Mouse (Mus musculus) cerebellum, adult 9-11 months (tissue): Measurements from ENCODE around the gene Dnajc30.
"Not testable (repeated sequence)": the region's sequence is repeated elsewhere in the genome, so short reads cannot be mapped to it uniquely, and the experiment has no call there.

ENCODE experiments used
- DNase-seq: peaks from one replicate; pipeline ENCODE4 v3.0.0; 2022

The Dnajc30 gene

GRCm38 (mm10) chr5:135063629-135064381 is at the start of gene Dnajc30:
Dnajc30 (plus strand) TSS chr5:135064202.
- DNase-seq = peak; percentile 98

GRCm38 (mm10) chr5:135015497-135015896 is 48.5 kb upstream of the Dnajc30 start:
- DNase-seq = peak; percentile 82

GRCm38 (mm10) chr5:135016224-135016759 is 47.7 kb upstream of the Dnajc30 start:
- no peak for DNase-seq

GRCm38 (mm10) chr5:135021814-135022213 is 42.2 kb upstream of the Dnajc30 start:
- DNase-seq = peak; percentile 92

GRCm38 (mm10) chr5:135023344-135024173 is 40.4 kb upstream of the Dnajc30 start, which contains the start of gene Stx1a:
Stx1a (plus strand) TSS chr5:135023482.
- DNase-seq = peak; percentile 63

DNA sequence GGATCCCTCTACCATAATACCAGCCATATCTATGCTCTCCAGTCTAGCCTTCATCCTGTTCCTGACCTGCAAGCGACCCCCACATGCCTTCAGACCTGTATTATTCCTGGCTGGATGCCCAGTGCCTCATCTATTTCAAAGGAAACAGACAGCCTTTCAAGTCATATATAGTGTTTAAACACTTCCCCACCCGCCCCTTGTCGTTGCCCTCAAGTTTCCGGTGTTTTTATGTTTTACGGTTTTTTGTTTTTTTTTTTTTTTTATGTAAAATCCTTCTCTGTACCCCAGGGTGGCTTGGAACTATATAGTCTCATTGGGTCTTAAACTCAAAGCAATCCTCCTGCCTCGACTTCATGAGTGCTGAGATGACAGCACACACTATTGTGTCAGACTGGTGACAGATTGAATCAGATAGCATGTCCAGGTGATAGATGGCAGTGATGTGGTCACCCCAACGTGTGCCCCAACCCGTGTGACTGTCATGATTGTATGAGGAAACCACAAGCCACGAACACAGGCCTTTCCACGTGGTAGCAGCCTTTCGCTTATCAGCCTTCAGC is 39.3 kb upstream of the Dnajc30 start:
- DNase-seq = no peak

DNA sequence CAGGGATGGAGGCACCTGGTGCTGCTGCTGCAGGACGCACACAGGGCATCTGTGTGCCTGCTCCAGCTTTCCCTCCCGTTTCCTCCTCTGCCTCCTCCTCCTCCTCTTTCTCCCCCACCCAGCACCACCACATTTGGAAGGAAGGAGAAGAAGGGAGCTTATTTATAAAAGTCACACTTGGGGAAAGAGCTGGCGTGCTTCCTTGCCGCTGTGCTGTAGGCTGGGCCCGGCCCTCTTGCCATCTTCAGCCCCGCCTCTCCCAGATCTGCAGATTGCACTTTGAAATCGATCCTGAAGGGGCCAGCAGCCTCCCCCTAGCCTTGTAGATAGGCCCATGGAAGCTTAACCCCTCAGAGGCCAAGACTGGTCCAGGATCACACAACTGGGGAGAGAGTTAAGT is 38.1 kb upstream of the Dnajc30 start:
- DNase-seq = no peak

- peak; percentile 70 for DNase-seq
Measured at GRCm38 (mm10) chr5:135029007-135029854, 34.8 kb upstream of the Dnajc30 start.

DNA sequence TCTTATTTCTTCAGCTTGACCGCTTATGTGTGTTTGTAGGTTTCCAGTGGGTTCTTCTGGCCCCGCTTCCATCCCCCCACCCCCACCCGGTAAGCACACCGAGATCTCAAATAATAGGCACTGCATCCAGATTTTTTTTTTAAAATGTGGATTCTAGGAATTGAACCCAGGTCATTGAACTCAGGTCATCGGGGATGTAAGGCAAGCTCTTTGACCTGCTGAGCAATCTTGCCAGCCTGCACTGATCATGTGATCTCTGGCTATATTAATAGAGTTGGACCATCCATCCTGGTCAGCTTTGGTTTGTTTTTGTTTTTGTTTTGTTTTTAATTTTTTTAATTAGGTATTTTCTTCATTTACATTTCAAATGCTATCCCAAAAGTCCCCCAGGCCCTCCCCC is 31.4 kb upstream of the Dnajc30 start:
- DNase-seq = no peak

- no peak for DNase-seq
Measured at GRCm38 (mm10) chr5:135034593-135034992, 29.4 kb upstream of the Dnajc30 start.

- no peak for DNase-seq
Measured at GRCm38 (mm10) chr5:135035608-135036359, 28.2 kb upstream of the Dnajc30 start.

- DNase-seq = no peak
Measured at GRCm38 (mm10) chr5:135037946-135038345, 26.1 kb upstream of the Dnajc30 start.

DNA sequence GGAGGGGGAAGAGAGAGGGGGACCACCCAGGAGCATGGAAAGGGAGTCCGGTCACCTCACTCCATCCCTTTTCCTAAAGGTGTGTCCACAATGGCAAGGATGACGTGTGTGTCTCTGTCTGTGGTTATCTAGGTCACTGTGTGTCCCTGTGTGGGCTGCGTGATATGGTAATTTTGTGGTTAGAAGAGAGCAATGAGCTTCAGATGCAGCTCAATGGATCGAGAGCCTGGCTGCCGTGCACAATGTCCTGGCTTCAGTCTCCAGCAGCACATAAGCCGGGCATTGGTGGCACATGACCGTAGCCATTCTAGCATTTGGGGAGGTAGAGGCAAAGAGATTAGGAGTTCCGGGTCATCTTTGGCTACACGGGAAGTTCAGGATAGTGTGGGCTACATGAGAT is 24.5 kb upstream of the Dnajc30 start:
- no peak for DNase-seq

GRCm38 (mm10) chr5:135040059-135040458 is 23.9 kb upstream of the Dnajc30 start:
- DNase-seq = no peak

- DNase-seq = no peak
Measured at GRCm38 (mm10) chr5:135040777-135041176, 23.2 kb upstream of the Dnajc30 start.

DNA sequence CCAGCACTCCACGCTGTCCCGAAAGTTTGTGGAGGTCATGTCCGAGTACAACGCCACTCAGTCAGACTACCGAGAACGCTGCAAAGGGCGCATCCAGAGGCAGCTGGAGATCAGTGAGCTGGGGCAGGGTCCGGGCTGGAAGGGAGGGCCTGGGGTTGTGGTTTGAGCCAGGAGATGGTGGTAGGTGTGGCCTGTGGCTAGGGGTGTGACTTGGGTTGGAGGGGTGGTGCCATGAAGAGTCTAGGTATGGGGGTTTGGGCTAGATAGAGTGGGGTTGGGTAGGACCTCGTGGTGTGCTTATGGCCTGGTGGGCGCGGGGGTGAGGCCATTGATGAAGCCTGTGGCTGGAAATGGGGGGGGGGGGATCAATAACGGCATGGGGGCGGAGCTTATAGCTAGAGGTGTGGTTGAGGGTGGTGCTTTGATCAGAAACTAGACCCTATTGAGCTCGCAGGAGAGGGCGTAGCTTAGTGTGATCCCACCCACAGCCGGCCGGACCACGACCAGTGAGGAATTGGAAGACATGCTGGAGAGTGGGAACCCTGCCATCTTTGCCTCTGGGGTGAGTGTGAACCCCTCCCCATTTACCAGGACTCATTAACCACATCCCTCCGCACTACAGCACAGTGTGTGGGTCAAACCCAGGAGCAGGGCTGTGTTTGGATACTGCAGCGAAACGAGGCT is 21.8 kb upstream of the Dnajc30 start:
- no peak for DNase-seq

GRCm38 (mm10) chr5:135044575-135044974 is 19.4 kb upstream of the Dnajc30 start:
- no peak for DNase-seq

GRCm38 (mm10) chr5:135048539-135048938 is 15.5 kb upstream of the Dnajc30 start:
- no peak for DNase-seq

GRCm38 (mm10) chr5:135049268-135049667 is 14.7 kb upstream of the Dnajc30 start:
- DNase-seq = not testable (repeated sequence)

DNA sequence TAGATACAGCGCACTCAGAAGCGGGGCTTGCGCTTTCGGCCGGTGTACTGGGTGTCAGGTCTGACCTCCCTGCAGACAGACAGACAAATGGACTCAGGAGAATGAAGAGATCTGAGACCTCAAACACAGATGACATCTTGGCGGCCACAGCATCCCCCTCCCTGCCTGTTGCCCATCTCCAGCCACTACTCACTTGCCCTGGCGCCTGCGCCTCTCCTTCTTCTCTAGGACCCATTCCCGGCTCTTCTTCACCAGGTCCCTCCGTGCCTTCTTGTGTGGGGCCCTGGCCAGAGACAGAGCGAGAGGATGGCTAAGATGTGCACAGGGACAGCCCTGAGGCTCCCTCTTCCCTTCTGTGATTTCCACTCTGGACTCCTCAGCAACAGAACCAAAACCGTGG is 10.6 kb upstream of the Dnajc30 start:
- DNase-seq = no peak

DNA sequence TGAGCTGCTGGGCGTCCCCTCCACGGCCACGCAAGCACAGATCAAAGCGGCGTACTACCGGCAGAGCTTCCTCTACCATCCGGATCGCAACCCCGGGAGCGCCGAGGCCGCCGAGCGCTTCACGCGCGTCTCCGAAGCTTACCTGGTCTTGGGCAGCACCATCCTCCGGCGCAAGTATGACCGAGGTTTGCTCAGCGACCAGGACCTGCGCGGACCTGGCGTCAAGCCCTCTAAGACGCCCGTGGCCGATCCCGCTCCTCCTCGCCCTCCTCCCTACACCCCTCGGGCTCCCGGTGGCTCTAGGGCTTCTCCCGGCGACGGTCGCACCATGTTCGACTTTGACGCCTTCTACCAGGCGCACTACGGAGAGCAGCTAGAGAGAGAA is 372 bp downstream of the Dnajc30 start:
- DNase-seq = no peak
